Mouse (Mus musculus) neural tube, embryonic 14.5 days (tissue): Measurements from ENCODE around the gene Naa50. TPM values are rescaled to one million over a fixed set of nuclear protein-coding genes. Genes with fewer than 3 reads are reported as not detected.

Experiments
- ATAC-seq: fragments of 200-750 bp; cut with Nextera tagmentation; 2 replicates; pipeline ENCODE4 v1.8.0; 2017; ENCODE audit warnings: low read depth, mild to moderate bottlenecking, moderate TSS enrichment, moderate library complexity
- H3K27ac ChIP-seq: fragments of 300-500 bp; sonication (generic); 2 replicates; pipeline ENCODE4 v1.5.1; 2014; ENCODE audit warnings: low read depth, mild to moderate bottlenecking, control low read depth, low read length, moderate library complexity, mixed read lengths
- H3K27me3 ChIP-seq: fragments of 300-500 bp; sonication (generic); 2 replicates; pipeline ENCODE4 v1.6.1; 2014; ENCODE audit warnings: low read length; ENCODE audit not compliant: control insufficient read depth, insufficient read depth
- H3K36me3 ChIP-seq: fragments of 300-500 bp; sonication (generic); 2 replicates; pipeline ENCODE4 v1.6.1; 2014; ENCODE audit warnings: low read length, mixed read lengths; ENCODE audit not compliant: control insufficient read depth, insufficient read depth
- H3K4me1 ChIP-seq: fragments of 300-500 bp; sonication (generic); 2 replicates; pipeline ENCODE4 v1.6.1; 2014; ENCODE audit warnings: low read length; ENCODE audit not compliant: control insufficient read depth, insufficient read depth
- H3K4me2 ChIP-seq: fragments of 300-500 bp; sonication (generic); 2 replicates; pipeline ENCODE4 v1.6.1; 2014; ENCODE audit warnings: mild to moderate bottlenecking, low read depth, low read length, control low read depth
- H3K4me3 ChIP-seq: fragments of 300-500 bp; sonication (generic); 2 replicates; pipeline ENCODE4 v1.5.1; 2014; ENCODE audit warnings: low read depth, low read length, control low read depth, mixed read lengths
- H3K9ac ChIP-seq: fragments of 300-500 bp; sonication (generic); replicated peaks from 2 replicates; pipeline ENCODE4 v1.6.1; 2014; ENCODE audit warnings: low read depth, mild to moderate bottlenecking, control low read depth, low read length, mixed read lengths
- H3K9me3 ChIP-seq: fragments of 300-500 bp; sonication (generic); 2 replicates; pipeline ENCODE4 v1.6.1; 2016; ENCODE audit warnings: low read length; ENCODE audit not compliant: control insufficient read depth
- WGBS: fragments of 180-500 bp; shearing (Covaris S2); extraction: QIAGEN DNeasy Blood & Tissue Kit; methylation state at CpG from one replicate; pipeline ENCODE4 v1.1.7; 2014; 5-methylcytosine and 5-hydroxymethylcytosine counted together
- polyA plus RNA-seq: library from polyadenylated mRNA; unstranded; fragments of >200 nt; fragmentation: Nextera tagmentation; extraction: Ambion mirVana; gene quantifications from 2 replicates; pipeline ENCODE4 v1.2.1, GENCODE M21; 2014

Gene Naa50
- 37.7 and 45.7 TPM in 2 replicates for polyA plus RNA-seq

DNA sequence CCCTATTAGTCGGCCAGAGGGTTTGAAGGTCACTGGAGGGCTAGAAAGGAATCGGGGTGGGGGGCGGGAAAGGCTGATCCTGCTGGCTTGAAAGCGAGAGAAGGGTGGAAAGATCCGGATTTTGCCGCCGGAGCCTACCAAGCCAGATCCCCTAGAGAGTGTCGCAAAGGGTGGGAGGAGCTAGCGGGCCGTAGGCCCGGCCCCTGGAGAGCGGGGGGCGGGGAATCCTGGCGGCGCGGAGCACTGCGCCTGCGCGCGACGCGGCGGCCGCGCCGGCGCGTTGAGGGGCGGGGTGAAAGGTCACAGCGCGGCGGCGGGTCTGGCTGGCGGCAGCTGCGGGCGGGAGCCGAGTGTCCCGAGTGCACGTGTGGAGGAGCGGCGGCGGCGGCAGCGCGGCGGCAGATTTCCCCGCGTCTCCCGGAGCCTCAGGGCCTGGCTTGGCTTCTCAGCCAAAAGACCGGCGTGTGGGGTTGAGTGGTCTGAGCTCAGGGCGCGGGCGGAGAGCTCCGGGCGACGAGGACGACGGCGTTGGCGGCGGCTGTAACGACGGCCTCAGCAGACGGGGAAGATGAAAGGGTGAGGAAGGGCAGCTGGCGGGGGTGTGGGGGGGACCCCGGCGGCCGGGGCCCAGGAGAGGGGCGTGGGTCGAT is at the start of gene Naa50, which contains the start of gene Atp6v1a:
TSS of gene Naa50 (plus strand) at position 295 of the 650 bp plus-strand sequence.
TSS of gene Atp6v1a (minus strand) at position 170 of the 650 bp plus-strand sequence.
- H3K9ac ChIP-seq: peak within 1 kb of the TSS; percentile 83
- WGBS: under 1% methylated on average over 65 of the region's 71 CpGs
- H3K36me3 ChIP-seq: no peaks in the 10 kb centered on the region
- H3K4me3 ChIP-seq: peak within 1 kb of the TSS; percentile 89
- peak within 1 kb of the TSS; percentile 72 for H3K4me2 ChIP-seq
- no peaks in the 10 kb centered on the region for H3K27me3 ChIP-seq
- H3K27ac ChIP-seq: peak within 1 kb of the TSS; percentile 99
- peaks cover 9% of the 10 kb centered on the region for H3K4me1 ChIP-seq
- no peaks in the 10 kb centered on the region for H3K9me3 ChIP-seq
- ATAC-seq: peak; percentile 85

DNA sequence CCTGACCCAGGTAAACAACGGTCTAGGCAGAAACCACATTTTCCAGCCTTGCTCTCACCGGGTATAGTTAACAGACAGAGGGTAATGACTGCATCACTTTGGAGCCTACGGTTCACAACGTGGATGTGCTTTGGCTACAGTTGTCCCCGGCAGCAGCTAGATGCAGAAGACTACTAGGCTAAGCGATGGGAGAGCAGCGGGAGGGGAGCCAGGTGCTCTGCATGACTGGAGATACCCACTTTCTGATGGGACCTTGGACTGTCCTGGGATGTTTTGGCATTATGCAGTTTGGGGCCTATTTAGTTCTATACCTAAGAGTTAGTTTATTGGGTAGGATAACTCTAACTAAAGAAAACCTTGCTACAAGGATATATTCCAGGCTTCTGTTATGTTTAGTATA is 40.3 kb upstream of the Naa50 start:
- H3K27ac ChIP-seq: no peak overlapping the region
- no peaks in the 10 kb centered on the region for H3K4me1 ChIP-seq
- H3K36me3 ChIP-seq: peaks cover 56% of the 10 kb centered on the region
- H3K9ac ChIP-seq: no peak overlapping the region
- no peaks in the 10 kb centered on the region for H3K27me3 ChIP-seq
- H3K4me2 ChIP-seq: no peak overlapping the region
- H3K9me3 ChIP-seq: no peaks in the 10 kb centered on the region
- WGBS: 97% methylated on average over 7 of the region's 7 CpGs
- ATAC-seq: no peak
- no peak overlapping the region for H3K4me3 ChIP-seq

- no peak overlapping the region for H3K4me3 ChIP-seq
- H3K4me1 ChIP-seq: no peaks in the 10 kb centered on the region
- H3K9me3 ChIP-seq: no peaks in the 10 kb centered on the region
- H3K27ac ChIP-seq: no peak overlapping the region
- no peak overlapping the region for H3K9ac ChIP-seq
- no peak overlapping the region for H3K4me2 ChIP-seq
- no peaks in the 10 kb centered on the region for H3K27me3 ChIP-seq
- 95% methylated on average over 12 of the region's 12 CpGs for WGBS
- H3K36me3 ChIP-seq: peaks cover 47% of the 10 kb centered on the region
- ATAC-seq: no peak
Measured at GRCm38 (mm10) chr16:44101181-44101710, 38.4 kb upstream of the Naa50 start.

DNA sequence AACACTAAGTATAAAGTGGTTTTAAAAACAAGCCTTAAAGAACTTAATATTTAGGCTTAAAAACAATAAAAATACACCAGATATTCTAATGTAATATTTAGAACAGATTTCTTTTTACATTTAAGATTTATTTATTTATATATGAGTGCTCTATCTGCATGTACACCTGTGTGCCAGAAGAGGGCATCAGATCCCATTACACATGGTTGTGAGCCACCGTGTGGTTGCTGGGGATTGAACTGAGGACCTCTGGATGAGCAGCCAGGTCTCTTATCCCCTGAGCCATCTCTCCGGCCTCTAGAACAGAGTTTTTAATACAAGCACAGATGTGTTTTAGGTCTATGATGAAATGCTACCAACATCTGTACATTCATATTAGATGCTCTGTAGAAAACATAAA is 36.7 kb upstream of the Naa50 start:
- Histone ChIP-seq H3K4me3 (no peak overlapping the region), H3K27me3 (no peaks in the 10 kb centered on the region), H3K36me3 (peaks cover 48% of the 10 kb centered on the region), H3K27ac (no peak overlapping the region), H3K4me1 (no peaks in the 10 kb centered on the region), H3K4me2 (no peak overlapping the region), H3K9me3 (no peaks in the 10 kb centered on the region), H3K9ac (no peak overlapping the region)
- WGBS: 90% methylated on average over 2 of the region's 2 CpGs
- ATAC-seq: no peak

- H3K36me3 ChIP-seq: peaks cover 48% of the 10 kb centered on the region
- no peak overlapping the region for H3K4me3 ChIP-seq
- no peaks in the 10 kb centered on the region for H3K9me3 ChIP-seq
- no peak for ATAC-seq
- 87% methylated on average over 18 of the region's 18 CpGs for WGBS
- no peak overlapping the region for H3K27ac ChIP-seq
- no peaks in the 10 kb centered on the region for H3K27me3 ChIP-seq
- no peaks in the 10 kb centered on the region for H3K4me1 ChIP-seq
- no peak overlapping the region for H3K4me2 ChIP-seq
- H3K9ac ChIP-seq: no peak overlapping the region
Measured at GRCm38 (mm10) chr16:44103806-44104766, 35.5 kb upstream of the Naa50 start.

DNA sequence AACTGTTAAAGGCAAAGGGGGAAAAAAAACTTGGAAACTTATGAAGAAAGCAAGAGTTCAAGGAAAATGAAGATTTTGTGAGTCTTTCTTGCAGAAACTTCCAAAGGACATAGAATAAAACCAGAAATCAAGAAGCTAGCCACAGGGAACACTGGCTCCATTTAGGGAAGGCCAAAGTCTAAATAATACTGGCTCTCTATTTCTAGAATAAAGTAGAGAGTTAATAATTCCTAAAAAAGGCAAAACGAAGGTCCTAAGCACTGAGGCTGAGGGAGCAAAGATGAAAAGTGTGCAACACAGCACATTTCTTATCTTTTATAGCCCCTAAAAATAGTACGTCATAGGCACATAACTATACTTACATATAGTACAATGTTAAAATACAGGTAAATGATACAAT is 34.4 kb upstream of the Naa50 start:
- H3K27me3 ChIP-seq: no peaks in the 10 kb centered on the region
- no peak overlapping the region for H3K4me3 ChIP-seq
- H3K4me2 ChIP-seq: no peak overlapping the region
- H3K9ac ChIP-seq: no peak overlapping the region
- no peak for ATAC-seq
- no peaks in the 10 kb centered on the region for H3K9me3 ChIP-seq
- WGBS: 97% methylated on average over 2 of the region's 2 CpGs
- H3K27ac ChIP-seq: no peak overlapping the region
- peaks cover 46% of the 10 kb centered on the region for H3K36me3 ChIP-seq
- H3K4me1 ChIP-seq: no peaks in the 10 kb centered on the region

- H3K36me3 ChIP-seq: peaks cover 33% of the 10 kb centered on the region
- ATAC-seq: no peak
- WGBS: 62% methylated on average over 4 of the region's 4 CpGs
Measured at GRCm38 (mm10) chr16:44109002-44109401, 30.6 kb upstream of the Naa50 start.

GRCm38 (mm10) chr16:44119753-44120501 is 19.7 kb upstream of the Naa50 start:
- no peak overlapping the region for H3K4me2 ChIP-seq
- no peaks in the 10 kb centered on the region for H3K4me1 ChIP-seq
- WGBS: 86% methylated on average over 7 of the region's 7 CpGs
- no peak for ATAC-seq
- no peak overlapping the region for H3K4me3 ChIP-seq
- no peak overlapping the region for H3K9ac ChIP-seq
- H3K27ac ChIP-seq: no peak overlapping the region
- H3K27me3 ChIP-seq: no peaks in the 10 kb centered on the region
- H3K36me3 ChIP-seq: peaks cover 4% of the 10 kb centered on the region; the same call in 1 of the 2 replicates
- no peaks in the 10 kb centered on the region for H3K9me3 ChIP-seq

More at GRCm38 (mm10) chr16:44109002-44109401, 30.6 kb upstream of the Naa50 start:
- H3K27me3 ChIP-seq: no peaks in the 10 kb centered on the region
- no peaks in the 10 kb centered on the region for H3K4me1 ChIP-seq
- no peaks in the 10 kb centered on the region for H3K9me3 ChIP-seq
- no peak overlapping the region for H3K9ac ChIP-seq
- H3K4me2 ChIP-seq: no peak overlapping the region
- no peak overlapping the region for H3K27ac ChIP-seq
- no peak overlapping the region for H3K4me3 ChIP-seq
